Mouse (Mus musculus) left cerebral cortex, adult 11 months (tissue): ENCODE measurements around the gene Ddhd1.
A peak's percentile ranks its signal among the peaks of the same experiment; 100 is the strongest.

Experiments
- DNase-seq: peaks from one replicate; pipeline ENCODE4 v3.0.0; 2022; ENCODE audit warnings: low spot score

Gene Ddhd1

GRCm38 (mm10) chr14:45657641-45658611 lies at the start of gene Ddhd1:
Gene Ddhd1, minus strand, starts transcription at chr14:45658143.
- peak; percentile 78 for DNase-seq

GRCm38 (mm10) chr14:45707176-45707910 lies 49.4 kb upstream of the Ddhd1 start:
- DNase-seq: no peak

- DNase-seq: no peak
These were observed 42.2 kb upstream of the Ddhd1 start for GRCm38 (mm10) chr14:45700031-45700572.

- no peak for DNase-seq
These were observed 40.9 kb upstream of the Ddhd1 start for GRCm38 (mm10) chr14:45698867-45699266.

GRCm38 (mm10) chr14:45696098-45696497 lies 38.2 kb upstream of the Ddhd1 start:
- DNase-seq: no peak

- no peak for DNase-seq
These were observed 35.9 kb upstream of the Ddhd1 start for GRCm38 (mm10) chr14:45693891-45694290.

- peak; percentile 10 for DNase-seq
These were observed 32.7 kb upstream of the Ddhd1 start for GRCm38 (mm10) chr14:45690520-45691246.

- DNase-seq: no peak
These were observed 27.4 kb upstream of the Ddhd1 start for GRCm38 (mm10) chr14:45685313-45685712.

- DNase-seq: no peak
These were observed 18.8 kb upstream of the Ddhd1 start for GRCm38 (mm10) chr14:45676722-45677121.

- DNase-seq: no peak
These were observed 10.4 kb upstream of the Ddhd1 start for GRCm38 (mm10) chr14:45668325-45668724.

GRCm38 (mm10) chr14:45667231-45667630 lies 9.3 kb upstream of the Ddhd1 start:
- DNase-seq: no peak

GRCm38 (mm10) chr14:45661575-45661974 lies 3.6 kb upstream of the Ddhd1 start:
- no peak for DNase-seq

GRCm38 (mm10) chr14:45660315-45660714 lies 2.4 kb upstream of the Ddhd1 start:
- no peak for DNase-seq

GRCm38 (mm10) chr14:45656831-45657640 lies 907 bp downstream of the Ddhd1 start:
- no peak for DNase-seq

GRCm38 (mm10) chr14:45654876-45655416 lies 3.0 kb downstream of the Ddhd1 start:
- DNase-seq: no peak

- DNase-seq: no peak
These were observed 4.2 kb downstream of the Ddhd1 start for GRCm38 (mm10) chr14:45653756-45654155.

GRCm38 (mm10) chr14:45648999-45649818 lies 8.7 kb downstream of the Ddhd1 start:
- DNase-seq: no peak

- DNase-seq: no peak
These were observed 9.8 kb downstream of the Ddhd1 start for GRCm38 (mm10) chr14:45648144-45648543.

- DNase-seq: no peak
These were observed 10.3 kb downstream of the Ddhd1 start for GRCm38 (mm10) chr14:45647632-45648031.

GRCm38 (mm10) chr14:45647175-45647574 lies 10.8 kb downstream of the Ddhd1 start:
- DNase-seq: no peak
